Mouse (Mus musculus) embryonic facial prominence, embryonic 12.5 days (tissue): ENCODE results near the gene Clec2i. TPM values are rescaled to one million over a fixed set of nuclear protein-coding genes. Genes with fewer than 3 reads are reported as not detected.
"Not testable (repeated sequence)": the region's sequence is repeated elsewhere in the genome, so short reads cannot be mapped to it uniquely, and the experiment has no call there.

ENCODE experiments used
- ATAC-seq: fragments of 200-750 bp; cut with Nextera tagmentation; 2 replicates; pipeline ENCODE4 v1.8.0; 2017; ENCODE audit not compliant: insufficient number of reproducible peaks, insufficient read depth, low FRiP score, low TSS enrichment
- H3K27ac ChIP-seq: fragments of 300-500 bp; sonication (generic); 2 replicates; pipeline ENCODE4 v1.5.1; 2016; ENCODE audit warnings: mild to moderate bottlenecking
- H3K27me3 ChIP-seq: fragments of 300-500 bp; sonication (generic); 2 replicates; pipeline ENCODE4 v1.6.1; 2016; ENCODE audit warnings: mild to moderate bottlenecking, moderate library complexity
- H3K36me3 ChIP-seq: fragments of 300-500 bp; sonication (generic); 2 replicates; pipeline ENCODE4 v1.6.1; 2016; ENCODE audit warnings: mild to moderate bottlenecking
- H3K4me1 ChIP-seq: fragments of 300-500 bp; sonication (generic); 2 replicates; pipeline ENCODE4 v1.6.1; 2016
- H3K4me2 ChIP-seq: fragments of 300-500 bp; sonication (generic); replicated peaks from 2 replicates; pipeline ENCODE4 v1.6.1; 2016; ENCODE audit warnings: mild to moderate bottlenecking, moderate library complexity
- H3K4me3 ChIP-seq: fragments of 300-500 bp; sonication (generic); 2 replicates; pipeline ENCODE4 v1.5.1; 2016; ENCODE audit warnings: mild to moderate bottlenecking
- H3K9ac ChIP-seq: fragments of 300-500 bp; sonication (generic); 2 replicates; pipeline ENCODE4 v1.6.1; 2016; ENCODE audit warnings: mild to moderate bottlenecking, moderate library complexity
- H3K9me3 ChIP-seq: fragments of 300-500 bp; sonication (generic); 2 replicates; pipeline ENCODE4 v1.6.1; 2016; ENCODE audit warnings: mild to moderate bottlenecking, moderate library complexity
- WGBS: fragments of 180-500 bp; shearing (Covaris S2); methylation state at CpG from one replicate; pipeline ENCODE4 v1.1.7; 2016; 5-methylcytosine and 5-hydroxymethylcytosine counted together
- polyA plus RNA-seq: library from polyadenylated mRNA; unstranded; fragments of >200 nt; fragmentation: Nextera tagmentation; extraction: Ambion mirVana; gene quantifications from 2 replicates; pipeline ENCODE4 v1.2.1, GENCODE M21; 2016

Clec2i gene
- polyA plus RNA-seq: not detected in 2 replicates

DNA sequence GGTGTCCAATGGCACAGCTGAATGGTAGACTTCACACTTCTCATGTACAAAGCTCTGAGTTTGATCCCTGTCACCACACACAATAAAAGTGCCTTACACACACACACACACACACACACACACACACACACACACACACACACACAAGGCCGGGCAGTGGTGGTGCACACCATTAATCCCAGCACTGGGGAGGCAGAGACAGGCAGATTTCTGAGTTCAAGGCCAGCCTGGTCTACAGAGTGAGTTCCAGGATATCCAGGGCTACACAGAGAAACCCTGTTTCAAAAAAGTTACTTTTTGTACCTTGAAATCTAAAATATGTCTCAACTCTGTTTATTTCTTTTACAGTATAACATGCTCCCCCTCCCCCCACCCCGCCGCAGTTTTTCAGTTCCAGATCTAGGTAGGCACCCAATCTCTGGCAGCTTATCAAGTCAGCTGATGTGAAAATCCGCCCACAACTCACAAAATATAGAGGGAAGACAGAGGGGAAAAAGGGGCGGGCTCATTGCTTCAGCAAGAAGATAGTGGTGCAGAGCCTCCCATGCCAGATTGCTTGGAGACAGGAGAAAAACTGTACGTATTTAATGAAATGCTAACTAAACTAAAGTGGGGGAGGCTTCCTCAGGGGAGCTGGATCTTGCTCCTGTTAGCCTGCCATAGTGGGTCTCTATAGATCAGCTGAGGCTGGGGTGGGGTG, at the start of gene Clec2i:
TSS of gene Clec2i (plus strand) at position 498 of the 700 bp plus-strand sequence.
- not testable (repeated sequence) for H3K27ac ChIP-seq, H3K36me3 ChIP-seq, H3K27me3 ChIP-seq, H3K9me3 ChIP-seq, H3K9ac ChIP-seq, H3K4me1 ChIP-seq, H3K4me2 ChIP-seq, H3K4me3 ChIP-seq, ATAC-seq
- WGBS: 87% methylated on average over 6 of the region's 6 CpGs

DNA sequence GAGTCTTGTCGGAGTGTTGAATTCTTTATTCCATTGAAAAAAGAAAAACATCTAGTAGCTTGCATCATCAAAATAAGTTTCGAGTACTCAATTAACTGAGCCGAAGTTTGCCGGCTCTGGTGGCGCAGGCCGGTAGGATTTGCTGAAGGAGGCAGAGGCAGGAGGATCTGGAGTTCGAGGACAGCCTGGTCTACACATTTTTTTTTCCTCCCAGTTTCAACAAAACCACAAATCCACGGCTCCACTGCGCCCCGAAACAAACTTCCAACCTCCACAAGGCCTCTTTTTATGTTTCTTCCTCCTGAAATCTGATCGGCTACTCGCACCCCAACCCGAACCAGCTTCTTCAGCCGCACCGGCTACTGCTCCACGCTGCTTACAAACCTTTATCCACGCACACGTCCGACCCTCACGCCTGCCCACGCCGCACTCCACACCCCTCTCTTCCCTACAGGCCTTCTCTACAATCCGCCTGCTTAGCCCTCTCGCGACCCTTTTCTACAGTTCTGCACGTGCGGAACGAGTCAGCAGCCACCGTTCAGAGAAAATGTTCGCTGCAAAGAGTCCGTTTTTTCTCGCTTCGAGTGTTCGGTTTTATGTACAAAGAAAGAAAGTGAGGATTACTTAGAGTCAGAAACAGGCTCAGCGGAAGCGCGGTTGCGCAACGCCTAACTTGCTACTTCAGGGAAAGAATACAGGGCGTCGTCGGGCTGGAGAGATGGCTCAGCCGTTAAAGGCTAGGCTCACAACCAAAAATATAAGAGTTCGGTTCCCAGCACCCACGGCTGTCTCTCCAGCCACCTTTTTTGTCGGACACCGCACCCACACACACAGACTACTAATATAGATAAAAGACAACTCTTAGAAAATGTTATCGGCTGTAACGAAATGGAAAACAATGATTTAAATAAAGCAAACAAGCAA, 48.8 kb upstream of the Clec2i start:
- peak overlapping the region; percentile 60 for H3K9ac ChIP-seq
- no peaks in the 10 kb centered on the region for H3K36me3 ChIP-seq
- H3K9me3 ChIP-seq: no peaks in the 10 kb centered on the region

DNA sequence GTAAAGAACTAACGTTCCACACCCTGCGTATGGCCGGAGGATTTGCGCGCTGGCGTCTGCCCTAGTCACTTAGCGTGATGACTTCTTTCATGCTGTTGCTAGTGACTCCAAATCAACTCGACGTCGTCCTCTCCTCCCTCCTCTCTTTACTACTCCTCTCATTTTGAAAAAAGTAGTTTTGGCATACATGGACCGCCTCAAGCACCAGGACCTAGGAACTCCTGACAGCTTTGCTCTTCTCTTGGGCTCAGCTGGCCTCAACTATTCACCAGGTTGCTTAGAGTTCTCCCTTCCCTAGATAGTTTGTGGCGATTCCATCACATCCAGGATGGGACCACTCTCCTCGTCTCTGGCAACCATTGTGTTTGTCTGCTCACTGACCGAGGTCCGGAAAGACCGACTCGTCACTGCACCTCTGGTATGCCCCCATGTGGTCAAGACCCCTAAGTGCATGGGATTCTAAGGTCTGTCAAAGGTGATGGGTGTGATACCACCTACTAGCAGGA, 48.1 kb upstream of the Clec2i start:
- Histone ChIP-seq H3K4me2 (peak overlapping the region; percentile 54), H3K36me3 (no peaks in the 10 kb centered on the region), H3K9ac (peak overlapping the region; percentile 45), H3K27ac (peak overlapping the region; percentile 93), H3K27me3 (no peaks in the 10 kb centered on the region), H3K4me3 (peak overlapping the region; percentile 76), H3K9me3 (no peaks in the 10 kb centered on the region), H3K4me1 (peaks cover 9% of the 10 kb centered on the region; the same call in 1 of the 2 replicates)
- WGBS: under 1% methylated on average over 17 of the region's 17 CpGs
- ATAC-seq: 0 out of 2 replicates have a peak, but pooled peaks have one; percentile 4

More for the DNA sequence above, 48.8 kb upstream of the Clec2i start:
- peak; percentile 54 for ATAC-seq
- Histone ChIP-seq H3K27ac (peak overlapping the region; percentile 93), H3K27me3 (no peaks in the 10 kb centered on the region), H3K4me2 (peak overlapping the region; percentile 54), H3K4me1 (0 out of 2 replicates have a peak, but pooled peaks cover 7% of the 10 kb centered on the region), H3K4me3 (peak overlapping the region; percentile 76)
- under 1% methylated on average over 49 of the region's 49 CpGs for WGBS

DNA sequence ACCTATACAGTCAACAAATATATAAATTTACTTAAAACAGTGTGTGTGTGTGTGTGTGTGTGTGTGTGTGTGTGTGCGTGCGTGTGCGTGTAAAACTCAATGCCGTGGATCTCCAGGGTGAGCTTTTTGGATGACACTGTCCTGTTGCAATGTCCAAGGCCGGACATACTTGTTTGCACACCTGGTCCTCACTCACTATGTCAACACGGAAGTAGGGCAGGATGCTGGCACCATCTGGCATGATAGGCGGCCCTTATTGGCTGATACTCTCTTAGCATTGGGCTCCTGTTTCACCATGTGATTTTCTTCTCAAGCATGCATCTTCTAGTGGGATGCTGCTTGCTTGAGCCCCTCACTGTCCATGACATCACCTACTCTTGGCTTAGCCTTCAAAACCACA, 47.5 kb upstream of the Clec2i start:
- WGBS: 62% methylated on average over 7 of the region's 7 CpGs
- H3K4me1 ChIP-seq: peaks cover 9% of the 10 kb centered on the region; the same call in 1 of the 2 replicates
- peak overlapping the region; percentile 54 for H3K4me2 ChIP-seq
- no peak for ATAC-seq
- H3K27ac ChIP-seq: no peak overlapping the region
- H3K4me3 ChIP-seq: peak overlapping the region; percentile 76
- no peaks in the 10 kb centered on the region for H3K9me3 ChIP-seq
- peak overlapping the region; percentile 45; the same call in 1 of the 2 replicates for H3K9ac ChIP-seq
- no peaks in the 10 kb centered on the region for H3K27me3 ChIP-seq
- H3K36me3 ChIP-seq: no peaks in the 10 kb centered on the region

DNA sequence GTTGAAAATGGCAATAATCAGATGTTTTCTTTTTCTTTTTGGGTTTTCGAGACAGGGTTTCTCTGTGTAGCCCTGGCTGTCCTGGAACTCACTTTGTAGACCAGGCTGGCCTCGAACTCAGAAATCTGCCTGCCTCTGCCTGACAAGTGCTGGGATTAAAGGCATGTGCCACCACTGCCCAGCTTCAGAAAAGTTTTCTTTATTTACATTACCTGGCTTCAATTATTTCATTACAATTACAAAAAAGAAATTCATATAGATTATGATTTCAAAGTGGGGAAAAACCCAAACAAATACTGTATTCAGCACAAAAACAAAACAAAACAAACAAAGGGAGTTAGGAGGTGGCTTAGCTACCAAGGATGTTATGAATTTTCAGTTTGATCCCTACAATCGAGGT, 46.7 kb upstream of the Clec2i start:
- H3K36me3 ChIP-seq, ATAC-seq, H3K27me3 ChIP-seq, H3K4me3 ChIP-seq, H3K4me2 ChIP-seq, H3K9me3 ChIP-seq, H3K9ac ChIP-seq, H3K27ac ChIP-seq, H3K4me1 ChIP-seq: not testable (repeated sequence)
- WGBS: 80% methylated on average over 3 of the region's 3 CpGs

DNA sequence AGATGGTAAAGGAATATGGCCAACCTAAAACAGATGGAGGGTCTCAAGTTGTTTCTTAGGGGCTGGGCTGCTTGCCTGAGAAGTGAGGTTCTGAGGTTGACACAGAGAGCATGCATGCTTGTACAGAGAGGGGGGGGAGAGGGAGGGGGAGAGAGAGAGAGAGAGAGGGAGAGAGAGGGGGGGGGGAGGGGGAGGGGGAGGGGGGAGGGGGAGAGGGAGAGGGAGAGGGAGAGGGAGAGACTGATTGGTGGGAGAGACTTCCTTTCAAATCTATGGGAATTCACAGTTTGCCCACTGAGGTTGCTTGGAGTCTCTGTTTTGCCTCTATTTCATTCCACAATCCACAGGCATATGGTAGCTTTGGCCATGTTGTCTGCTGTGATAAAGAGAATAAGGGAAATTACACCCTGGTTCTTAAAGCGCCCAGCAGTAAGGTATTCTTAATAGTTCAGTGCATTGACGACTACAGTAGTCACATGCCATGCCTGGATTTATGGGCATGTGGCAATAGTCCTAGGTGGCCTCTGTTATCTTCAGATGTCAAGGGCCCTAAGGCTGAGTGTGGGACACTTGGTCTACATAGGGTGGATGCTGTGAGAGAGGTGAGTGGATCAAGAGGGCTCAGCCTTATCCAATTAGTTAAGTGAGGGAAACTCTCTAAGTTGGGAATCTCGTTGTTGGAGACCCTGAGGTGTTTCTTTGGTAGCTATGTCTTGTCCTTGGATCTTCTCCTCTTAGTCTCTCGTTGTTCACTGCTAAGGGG, 45.9 kb upstream of the Clec2i start:
- Histone ChIP-seq H3K4me3 (peak overlapping the region; percentile 69), H3K27ac (0 out of 2 replicates have a peak overlapping the region, but pooled peaks have one; percentile 93), H3K9me3 (no peaks in the 10 kb centered on the region), H3K9ac (0 out of 2 replicates have a peak overlapping the region, but pooled peaks have one; percentile 65), H3K4me1 (peaks cover 9% of the 10 kb centered on the region; the same call in 1 of the 2 replicates), H3K4me2 (peak overlapping the region; percentile 54), H3K27me3 (no peaks in the 10 kb centered on the region), H3K36me3 (no peaks in the 10 kb centered on the region)
- ATAC-seq: no peak
- WGBS: 42% methylated on average over 4 of the region's 4 CpGs

DNA sequence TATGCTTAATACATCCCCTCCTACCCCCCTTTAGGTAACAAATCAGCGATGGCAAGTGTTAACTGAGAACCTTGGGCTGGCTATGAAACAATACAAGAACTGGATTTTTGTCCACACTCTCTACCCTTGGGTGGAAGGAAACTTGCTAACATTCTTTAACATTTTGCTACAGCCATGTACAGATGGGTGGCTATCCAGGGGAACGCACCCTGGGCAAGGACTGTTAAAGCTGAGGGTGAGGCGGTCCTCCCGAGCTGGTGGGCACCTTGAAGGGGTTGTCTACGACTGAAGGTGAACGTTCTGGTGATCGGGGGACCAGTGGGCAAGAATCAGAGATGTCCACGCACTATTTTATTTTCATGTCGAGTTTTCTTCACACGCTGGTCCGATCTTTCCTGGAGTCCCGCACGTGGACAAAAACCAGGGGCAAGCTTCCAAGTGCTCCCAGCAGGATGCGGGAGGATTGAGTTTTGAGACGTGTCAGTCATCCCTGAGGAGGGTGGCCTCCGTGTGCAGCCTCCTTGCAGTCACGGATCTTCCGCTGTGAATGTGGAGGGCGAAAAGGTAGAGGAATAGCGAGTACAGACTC, 44.9 kb upstream of the Clec2i start:
- H3K9me3 ChIP-seq: no peaks in the 10 kb centered on the region
- no peaks in the 10 kb centered on the region for H3K36me3 ChIP-seq
- ATAC-seq: no peak
- H3K27me3 ChIP-seq: no peaks in the 10 kb centered on the region
- WGBS: 0% methylated on average over 20 of the region's 20 CpGs
- peak overlapping the region; percentile 65 for H3K9ac ChIP-seq
- H3K27ac ChIP-seq: peak overlapping the region; percentile 93
- peaks cover 9% of the 10 kb centered on the region; the same call in 1 of the 2 replicates for H3K4me1 ChIP-seq
- H3K4me3 ChIP-seq: peak overlapping the region; percentile 69
- H3K4me2 ChIP-seq: peak overlapping the region; percentile 54

DNA sequence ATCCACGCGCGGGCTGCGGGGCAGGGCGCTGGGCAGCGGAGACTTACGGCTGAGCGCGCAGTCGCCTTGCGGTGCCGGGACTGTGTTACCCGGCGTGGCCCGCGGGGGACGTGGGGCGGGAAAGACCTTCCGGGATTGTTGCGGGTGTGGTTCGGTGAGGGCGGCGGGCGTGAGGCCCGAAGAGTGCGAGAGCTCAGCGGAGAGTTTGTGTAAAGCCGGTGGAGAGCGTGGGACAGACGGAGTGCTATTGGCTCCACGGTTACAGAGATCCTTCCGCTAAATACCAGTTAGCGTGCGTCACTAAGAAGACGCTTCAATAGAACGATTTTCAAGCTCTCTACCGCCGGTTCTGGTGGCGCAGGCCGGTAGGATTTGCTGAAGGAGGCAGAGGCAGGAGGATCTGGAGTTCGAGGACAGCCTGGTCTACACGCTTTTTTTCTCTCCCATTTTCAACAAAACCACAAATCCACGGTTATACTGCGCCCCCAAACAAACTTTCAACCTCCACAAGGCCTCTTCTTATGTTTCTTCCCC, 44.4 kb upstream of the Clec2i start:
- no peaks in the 10 kb centered on the region for H3K27me3 ChIP-seq
- peak overlapping the region; percentile 54 for H3K4me2 ChIP-seq
- no peaks in the 10 kb centered on the region for H3K36me3 ChIP-seq
- WGBS: under 1% methylated on average over 44 of the region's 44 CpGs
- peak; percentile 74 for ATAC-seq
- H3K9ac ChIP-seq: peak overlapping the region; percentile 65
- H3K9me3 ChIP-seq: no peaks in the 10 kb centered on the region
- H3K4me1 ChIP-seq: peaks cover 9% of the 10 kb centered on the region; the same call in 1 of the 2 replicates
- H3K4me3 ChIP-seq: peak overlapping the region; percentile 69
- peak overlapping the region; percentile 93 for H3K27ac ChIP-seq

DNA sequence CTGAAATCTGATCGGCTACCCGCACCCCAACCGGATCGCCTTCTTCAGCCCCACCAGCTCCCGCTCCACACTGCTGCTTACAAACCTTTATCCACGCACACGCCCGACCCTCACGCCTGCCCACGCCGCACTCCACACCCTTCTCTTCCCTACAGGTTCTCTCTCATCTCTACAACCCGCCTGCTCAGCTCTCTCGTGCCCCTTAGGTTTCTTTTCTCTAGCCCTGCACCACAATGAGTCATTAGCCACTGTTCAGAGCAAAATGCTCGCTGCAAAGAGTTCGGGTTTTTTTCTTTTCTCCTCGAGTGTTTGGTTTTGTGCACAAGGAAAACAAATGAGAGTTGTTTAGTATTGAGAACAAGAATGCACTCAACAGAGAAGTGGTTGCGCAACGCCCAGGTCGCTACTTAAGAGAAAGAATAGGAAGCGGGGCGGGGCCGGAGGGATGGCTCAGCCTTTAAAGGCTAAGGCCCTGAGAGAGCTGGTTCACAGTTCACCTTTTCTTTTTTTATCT, 43.9 kb upstream of the Clec2i start:
- Histone ChIP-seq H3K36me3 (no peaks in the 10 kb centered on the region), H3K4me3 (peak overlapping the region; percentile 69), H3K4me2 (peak overlapping the region; percentile 54), H3K27me3 (no peaks in the 10 kb centered on the region), H3K9ac (peak overlapping the region; percentile 59), H3K27ac (peak overlapping the region; percentile 93), H3K9me3 (no peaks in the 10 kb centered on the region), H3K4me1 (peaks cover 9% of the 10 kb centered on the region; the same call in 1 of the 2 replicates)
- no peak; the same call in 1 of the 2 replicates for ATAC-seq
- under 1% methylated on average over 22 of the region's 22 CpGs for WGBS

DNA sequence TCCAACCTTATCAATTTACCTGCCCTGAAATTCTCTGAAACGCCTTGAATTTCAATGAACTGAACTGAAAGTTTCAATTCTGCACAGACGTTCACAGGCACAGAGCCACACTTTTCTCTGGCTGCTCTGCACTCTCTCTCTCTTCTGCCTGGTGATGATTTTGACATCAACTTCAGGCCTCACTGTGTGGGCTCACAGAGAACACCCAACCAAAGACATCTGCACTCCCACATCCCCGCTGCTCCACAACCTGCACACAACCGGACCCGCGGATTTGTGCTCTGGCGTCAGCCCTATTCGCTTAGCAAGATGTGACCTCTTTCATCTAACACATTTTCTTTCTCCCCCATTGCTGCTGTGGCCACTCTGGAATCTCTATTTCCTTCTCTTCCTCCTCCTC, 43.3 kb upstream of the Clec2i start:
- 0 out of 2 replicates have a peak overlapping the region, but pooled peaks have one; percentile 20 for H3K27ac ChIP-seq
- peak overlapping the region; percentile 54 for H3K4me2 ChIP-seq
- peaks cover 9% of the 10 kb centered on the region; the same call in 1 of the 2 replicates for H3K4me1 ChIP-seq
- ATAC-seq: no peak
- no peaks in the 10 kb centered on the region for H3K27me3 ChIP-seq
- H3K9me3 ChIP-seq: no peaks in the 10 kb centered on the region
- H3K4me3 ChIP-seq: peak overlapping the region; percentile 69
- 29% methylated on average over 8 of the region's 8 CpGs for WGBS
- H3K36me3 ChIP-seq: no peaks in the 10 kb centered on the region
- H3K9ac ChIP-seq: no peak overlapping the region
